Mouse (Mus musculus) intestine, embryonic 16.5 days (tissue): ENCODE measurements at regions not wholly inside any gene's neighbourhood (a gene's known extent, or its start where the extent isn't known, plus 50 kb on each side); places are given as distances from the start of the nearest gene placed in this dataset.

ENCODE experiments used
- ATAC-seq: fragments of 200-750 bp; cut with Nextera tagmentation; 2 replicates; pipeline ENCODE4 v1.8.0; 2017; ENCODE audit warnings: moderate TSS enrichment, moderate library complexity
- H3K27ac ChIP-seq: fragments of 300-500 bp; sonication (generic); 2 replicates; pipeline ENCODE4 v1.5.1; 2014; ENCODE audit warnings: mild to moderate bottlenecking, low read length
- H3K27me3 ChIP-seq: fragments of 300-500 bp; sonication (generic); replicated peaks from 2 replicates; pipeline ENCODE4 v1.6.1; 2014; ENCODE audit warnings: low read length, control low read depth, mixed read lengths; ENCODE audit not compliant: control insufficient read depth, insufficient read depth
- H3K36me3 ChIP-seq: fragments of 300-500 bp; sonication (generic); 2 replicates; pipeline ENCODE4 v1.6.1; 2014; ENCODE audit warnings: low read length, control low read depth; ENCODE audit not compliant: control insufficient read depth, insufficient read depth
- H3K4me1 ChIP-seq: fragments of 300-500 bp; sonication (generic); 2 replicates; pipeline ENCODE4 v1.6.1; 2014; ENCODE audit warnings: low read length, control low read depth, mixed read lengths; ENCODE audit not compliant: control insufficient read depth, insufficient read depth
- H3K4me2 ChIP-seq: fragments of 300-500 bp; sonication (generic); 2 replicates; pipeline ENCODE4 v1.6.1; 2014; ENCODE audit warnings: low read depth, low read length, control low read depth
- H3K4me3 ChIP-seq: fragments of 300-500 bp; sonication (generic); 2 replicates; pipeline ENCODE4 v1.5.1; 2014; ENCODE audit warnings: mild to moderate bottlenecking, low read length
- H3K9ac ChIP-seq: fragments of 300-500 bp; sonication (generic); 2 replicates; pipeline ENCODE4 v1.6.1; 2014; ENCODE audit warnings: low read depth, low read length
- H3K9me3 ChIP-seq: fragments of 300-500 bp; sonication (generic); 2 replicates; pipeline ENCODE4 v1.6.1; 2016; ENCODE audit warnings: low read length, control low read depth; ENCODE audit not compliant: control insufficient read depth
- WGBS: fragments of 180-500 bp; shearing (Covaris S2); extraction: QIAGEN DNeasy Blood & Tissue Kit; methylation state at CpG from one replicate; pipeline ENCODE4 v1.1.7; 2014; 5-methylcytosine and 5-hydroxymethylcytosine counted together

DNA sequence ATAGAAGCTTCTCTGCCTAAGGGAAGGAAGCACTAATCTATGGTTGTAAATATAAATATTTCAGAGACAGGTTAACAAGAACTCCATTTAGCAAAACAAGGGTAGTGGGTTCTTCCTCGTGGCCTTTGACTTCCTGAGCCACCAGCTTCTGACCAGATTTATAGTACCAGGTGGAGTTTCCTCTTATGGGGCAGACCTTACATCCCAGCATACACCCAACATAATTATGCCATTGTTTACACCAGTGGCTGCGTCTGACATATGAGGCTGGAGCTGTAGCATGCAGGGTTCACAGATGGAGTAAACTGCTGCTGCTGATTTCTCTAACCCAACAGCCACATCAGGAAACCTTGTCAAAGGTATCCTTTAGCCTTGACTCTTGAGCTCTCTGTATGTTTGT is 75.5 kb downstream of the Trib2 start:
- Histone ChIP-seq H3K36me3 (no peaks in the 10 kb centered on the region), H3K27ac (no peak overlapping the region), H3K4me3 (no peak overlapping the region), H3K9ac (no peak overlapping the region), H3K4me2 (no peak overlapping the region), H3K27me3 (no peaks in the 10 kb centered on the region), H3K9me3 (no peaks in the 10 kb centered on the region), H3K4me1 (no peaks in the 10 kb centered on the region)
- 29% methylated on average over 2 of the region's 2 CpGs for WGBS
- no peak for ATAC-seq

DNA sequence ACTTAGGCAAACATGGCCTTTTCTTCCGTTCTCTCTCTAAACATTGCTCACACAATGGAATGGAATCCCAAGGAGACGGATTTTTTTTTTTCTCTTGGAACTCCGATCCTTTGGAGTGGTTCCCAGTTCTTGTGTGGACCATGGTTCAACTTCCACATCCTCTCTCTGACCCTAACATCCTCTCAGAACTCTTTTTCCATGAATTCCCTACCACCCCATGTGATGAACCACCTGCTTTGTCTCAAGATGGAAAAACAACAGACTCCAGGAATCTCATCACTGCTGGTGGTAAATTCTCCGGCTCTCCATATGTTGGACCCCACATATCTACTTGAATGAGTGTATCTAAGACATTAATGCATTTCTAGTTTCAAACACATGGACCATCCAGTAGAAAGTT is 77.7 kb downstream of the Trib2 start:
- no peak overlapping the region for H3K9ac ChIP-seq
- no peaks in the 10 kb centered on the region for H3K27me3 ChIP-seq
- H3K4me1 ChIP-seq, result no peaks in the 10 kb centered on the region
- no peaks in the 10 kb centered on the region for H3K9me3 ChIP-seq
- WGBS, result 23% methylated on average over 4 of the region's 4 CpGs
- H3K36me3 ChIP-seq, result no peaks in the 10 kb centered on the region
- no peak overlapping the region for H3K4me2 ChIP-seq
- H3K4me3 ChIP-seq, result no peak overlapping the region
- no peak for ATAC-seq
- no peak overlapping the region for H3K27ac ChIP-seq

DNA sequence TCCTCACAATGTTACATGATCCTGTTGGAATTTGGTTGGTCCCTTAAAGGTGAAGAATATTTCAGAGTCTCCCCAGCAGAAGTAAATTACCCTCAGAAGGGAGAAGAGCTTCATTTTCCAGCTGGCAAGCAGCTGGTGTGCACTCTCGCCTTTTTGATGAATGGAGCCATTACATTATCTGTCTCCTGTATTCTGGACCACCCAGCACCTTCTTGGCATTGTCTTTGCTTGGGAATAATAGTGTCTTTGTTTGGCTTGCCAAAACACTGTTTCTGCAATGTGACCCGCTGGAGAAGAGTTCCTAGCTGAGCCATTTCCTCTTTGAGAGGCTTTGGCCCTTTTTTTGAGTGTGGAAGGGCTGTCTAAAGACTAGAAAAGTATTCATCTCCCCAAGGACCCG is 85.5 kb downstream of the Trib2 start:
- H3K27ac ChIP-seq, result no peak overlapping the region
- H3K27me3 ChIP-seq, result no peaks in the 10 kb centered on the region
- H3K4me1 ChIP-seq, result no peaks in the 10 kb centered on the region
- H3K4me3 ChIP-seq, result no peak overlapping the region
- WGBS, result 43% methylated on average over 3 of the region's 3 CpGs
- H3K9me3 ChIP-seq, result no peaks in the 10 kb centered on the region
- H3K36me3 ChIP-seq, result no peaks in the 10 kb centered on the region
- no peak overlapping the region for H3K4me2 ChIP-seq
- no peak overlapping the region for H3K9ac ChIP-seq
- no peak for ATAC-seq

DNA sequence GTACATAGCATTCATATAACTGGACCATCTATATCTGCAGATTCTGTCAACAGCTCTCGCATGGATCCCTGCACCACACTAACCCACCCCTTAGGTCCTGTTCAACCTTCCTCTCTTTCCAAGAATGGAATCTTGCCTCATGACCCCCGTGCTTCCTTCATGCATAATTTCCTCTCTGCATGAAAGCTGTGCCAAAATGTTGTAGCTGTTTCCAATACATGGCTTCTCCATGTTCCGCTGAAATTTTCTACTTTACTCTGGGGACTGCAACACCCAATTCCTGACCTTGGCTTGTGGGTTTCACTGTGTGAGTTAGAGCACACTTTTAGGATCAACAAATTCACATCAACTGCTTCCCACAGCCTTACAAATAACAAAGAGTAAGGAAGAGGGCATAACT is 87.0 kb downstream of the Trib2 start:
- Histone ChIP-seq H3K27me3 (no peaks in the 10 kb centered on the region), H3K9me3 (no peaks in the 10 kb centered on the region), H3K36me3 (no peaks in the 10 kb centered on the region), H3K4me3 (no peak overlapping the region), H3K9ac (no peak overlapping the region), H3K4me1 (no peaks in the 10 kb centered on the region), H3K4me2 (no peak overlapping the region), H3K27ac (no peak overlapping the region)
- ATAC-seq, result no peak
- WGBS, result 74% methylated on average over 3 of the region's 3 CpGs

DNA sequence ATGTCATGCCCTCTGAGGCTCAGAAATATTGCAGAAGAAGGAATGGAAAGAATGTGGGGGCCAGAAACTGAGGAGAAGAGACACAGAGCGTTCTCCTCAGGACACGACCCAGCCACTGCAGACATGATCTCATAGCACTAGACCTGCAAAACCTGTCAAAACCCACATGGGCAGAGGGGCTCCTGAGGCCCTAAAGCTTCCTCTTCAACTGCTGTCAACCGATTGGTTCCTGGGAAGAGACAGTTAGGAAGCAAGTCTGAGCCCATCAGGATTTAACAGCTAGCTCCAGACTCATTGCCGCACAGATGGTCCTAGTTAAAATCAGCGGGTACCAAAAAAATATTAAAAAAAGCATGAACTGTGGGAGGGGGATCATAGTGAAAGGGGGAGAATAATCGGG is 93.2 kb downstream of the Trib2 start:
- no peak overlapping the region for H3K4me2 ChIP-seq
- no peak overlapping the region for H3K4me3 ChIP-seq
- H3K27me3 ChIP-seq, result no peaks in the 10 kb centered on the region
- no peak for ATAC-seq
- H3K27ac ChIP-seq, result no peak overlapping the region
- 73% methylated on average over 6 of the region's 6 CpGs for WGBS
- H3K9ac ChIP-seq, result no peak overlapping the region
- no peaks in the 10 kb centered on the region for H3K36me3 ChIP-seq
- H3K4me1 ChIP-seq, result no peaks in the 10 kb centered on the region
- no peaks in the 10 kb centered on the region for H3K9me3 ChIP-seq

DNA sequence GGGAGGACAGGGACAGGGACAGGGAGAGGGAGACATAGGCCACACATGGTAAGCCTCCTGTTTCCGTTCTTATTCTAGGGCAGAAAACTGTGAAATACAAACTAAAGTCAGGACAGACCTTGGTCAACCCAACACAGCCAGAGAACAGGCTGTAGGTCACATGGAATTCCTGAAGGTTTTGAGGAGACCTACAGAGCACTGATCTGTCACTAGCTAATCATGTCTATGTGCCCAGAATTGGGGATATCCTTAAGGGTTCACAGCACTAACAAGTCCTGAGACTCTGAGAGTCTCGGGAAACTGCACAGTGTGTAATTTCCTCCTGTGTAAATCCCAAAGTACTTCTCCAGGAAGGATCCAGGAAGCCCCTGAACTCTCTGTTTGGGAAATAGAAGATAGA is 94.6 kb downstream of the Trib2 start:
- Histone ChIP-seq H3K9me3 (no peaks in the 10 kb centered on the region), H3K27me3 (no peaks in the 10 kb centered on the region), H3K4me1 (0 out of 2 replicates have a peak, but pooled peaks cover 3% of the 10 kb centered on the region), H3K4me3 (no peak overlapping the region), H3K36me3 (no peaks in the 10 kb centered on the region), H3K4me2 (no peak overlapping the region), H3K9ac (no peak overlapping the region), H3K27ac (no peak overlapping the region)
- no peak for ATAC-seq
- 66% methylated on average over 2 of the region's 2 CpGs for WGBS

DNA sequence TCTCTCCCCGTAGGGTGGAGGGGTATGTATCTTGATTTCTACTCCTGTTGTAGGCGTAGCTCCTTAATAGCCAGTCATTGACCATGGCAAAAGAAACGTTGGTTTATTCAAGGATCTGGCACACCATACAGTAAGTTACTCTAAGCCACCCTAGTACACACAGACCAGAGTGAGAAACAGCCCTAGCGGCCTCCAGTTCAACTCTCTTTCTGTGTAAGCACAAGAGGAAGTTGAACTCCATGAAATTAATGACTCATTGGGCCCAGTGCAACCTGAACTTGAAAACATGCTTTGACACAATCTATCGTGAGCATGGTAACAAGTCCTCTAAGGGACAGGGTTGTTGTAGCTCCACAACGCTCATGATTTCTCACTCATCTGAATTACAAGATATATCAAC is 96.6 kb downstream of the Trib2 start:
- H3K36me3 ChIP-seq, result no peaks in the 10 kb centered on the region

DNA sequence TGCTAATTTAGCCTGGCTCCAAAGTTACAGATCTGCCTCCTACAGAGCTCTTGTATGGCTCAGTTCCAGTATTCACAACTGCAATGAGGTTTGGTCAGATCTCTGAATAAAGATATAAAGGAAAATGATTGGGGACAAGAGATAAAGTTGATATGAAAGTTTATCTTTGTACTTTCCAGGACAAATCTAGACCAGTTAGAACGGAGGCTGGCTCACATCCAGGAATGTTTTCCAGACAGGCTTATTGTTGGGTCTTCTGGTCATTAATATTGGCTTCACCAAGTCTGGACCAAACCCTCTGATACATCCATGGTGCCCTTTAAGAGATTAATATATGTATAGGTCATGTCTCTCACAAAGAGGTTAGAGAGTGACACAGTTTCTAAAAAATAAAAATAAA is 97.9 kb downstream of the Trib2 start:
- ATAC-seq, result no peak
- Histone ChIP-seq H3K4me1 (0 out of 2 replicates have a peak, but pooled peaks cover 3% of the 10 kb centered on the region), H3K4me3 (no peak overlapping the region), H3K27ac (no peak overlapping the region), H3K27me3 (no peaks in the 10 kb centered on the region), H3K4me2 (no peak overlapping the region), H3K36me3 (no peaks in the 10 kb centered on the region), H3K9ac (no peak overlapping the region), H3K9me3 (no peaks in the 10 kb centered on the region)
- WGBS, result 59% methylated on average over 1 of the region's 1 CpGs

More for the DNA sequence above, 96.6 kb downstream of the Trib2 start:
- Histone ChIP-seq H3K4me3 (no peak overlapping the region), H3K9me3 (no peaks in the 10 kb centered on the region), H3K4me2 (no peak overlapping the region), H3K4me1 (0 out of 2 replicates have a peak, but pooled peaks cover 3% of the 10 kb centered on the region), H3K9ac (no peak overlapping the region), H3K27ac (no peak overlapping the region), H3K27me3 (no peaks in the 10 kb centered on the region)
- 83% methylated on average over 6 of the region's 6 CpGs for WGBS
- no peak for ATAC-seq

DNA sequence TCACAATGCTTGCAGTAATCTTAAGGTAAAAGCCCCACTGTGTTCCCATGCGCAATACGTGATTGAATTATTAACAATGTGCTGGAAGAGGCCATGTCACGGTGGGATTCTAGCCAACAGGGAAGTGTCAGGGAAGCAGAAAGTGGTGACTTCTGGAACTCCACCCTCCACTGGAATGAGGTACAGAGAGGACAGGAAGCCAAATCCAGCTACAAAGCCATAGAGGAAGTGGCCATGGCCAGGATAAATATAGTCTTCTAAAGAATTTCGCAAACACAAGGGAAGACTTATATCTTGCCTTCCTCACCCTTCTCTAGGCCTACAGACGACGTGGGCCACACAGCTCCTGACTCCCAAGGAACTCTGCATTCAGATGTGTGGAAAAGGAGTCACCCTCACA is 98.7 kb downstream of the Trib2 start:
- H3K4me2 ChIP-seq, result no peak overlapping the region
- no peaks in the 10 kb centered on the region for H3K9me3 ChIP-seq
- H3K4me1 ChIP-seq, result 0 out of 2 replicates have a peak, but pooled peaks cover 3% of the 10 kb centered on the region
- H3K4me3 ChIP-seq, result no peak overlapping the region
- ATAC-seq, result no peak
- no peak overlapping the region for H3K27ac ChIP-seq
- no peak overlapping the region for H3K9ac ChIP-seq
- no peaks in the 10 kb centered on the region for H3K27me3 ChIP-seq
- H3K36me3 ChIP-seq, result no peaks in the 10 kb centered on the region
- 76% methylated on average over 6 of the region's 6 CpGs for WGBS

DNA sequence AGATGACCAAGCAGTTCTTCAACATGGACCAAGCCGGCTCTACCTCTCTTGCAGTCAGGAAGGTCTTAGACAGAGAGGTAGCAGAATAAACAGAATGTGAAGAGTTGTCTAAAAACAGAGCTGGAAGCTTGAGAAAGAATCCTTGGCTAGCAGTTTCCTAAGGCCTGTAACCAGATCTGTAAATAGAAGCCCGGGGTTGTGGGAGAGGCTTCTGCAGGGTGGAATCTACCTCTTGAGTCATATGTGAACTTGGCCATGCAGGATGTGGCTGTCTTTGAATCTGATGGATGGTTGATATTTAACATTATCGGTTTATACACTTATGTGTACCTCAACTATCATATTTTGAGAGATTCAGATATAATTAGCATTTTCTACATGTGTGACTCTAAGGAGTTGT is 99.4 kb downstream of the Trib2 start:
- ATAC-seq, result no peak
- Histone ChIP-seq H3K4me1 (0 out of 2 replicates have a peak, but pooled peaks cover 3% of the 10 kb centered on the region), H3K4me3 (no peak overlapping the region), H3K36me3 (no peaks in the 10 kb centered on the region), H3K4me2 (no peak overlapping the region), H3K9me3 (no peaks in the 10 kb centered on the region), H3K27ac (no peak overlapping the region), H3K9ac (no peak overlapping the region), H3K27me3 (no peaks in the 10 kb centered on the region)
- 65% methylated on average over 3 of the region's 3 CpGs for WGBS
